8 mouse cellular contexts compared by ENCODE assay signal in the genomic region with DNA sequence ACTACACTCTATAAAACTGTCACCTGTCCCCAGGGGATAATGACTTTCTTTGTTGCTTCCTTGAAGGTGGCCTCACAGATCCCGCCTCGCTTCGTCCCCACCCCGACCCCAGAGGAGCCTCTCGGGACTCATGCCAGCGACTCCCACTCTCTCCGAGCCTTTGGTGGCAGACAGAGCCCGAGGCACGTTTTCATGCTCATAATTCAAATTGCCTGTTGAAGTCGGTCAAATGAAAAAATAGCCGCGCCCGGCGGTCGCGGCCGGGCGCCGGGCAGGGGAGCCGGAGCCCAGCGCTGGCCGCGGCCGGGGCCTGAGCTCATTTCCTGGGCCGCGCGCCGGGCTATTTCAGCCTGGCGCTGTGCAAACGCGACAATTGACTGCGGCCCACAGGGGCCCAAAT. TPM values are rescaled to one million over a fixed set of nuclear protein-coding genes. Genes with fewer than 3 reads are reported as not detected.
DNase-seq lines count a peak whose midpoint lies in the region; ATAC-seq and TF ChIP-seq lines count a peak whose summit lies in the region.

No protein-coding gene starts in this region.

- intact Hi-C loops in heart, postnatal 14 days (cut with DNase I): no loop called here

- no peaks in the 10 kb centered on the region; the same call in 1 of the 2 replicates for H3K4me1 ChIP-seq in erythroblast, embryonic 14.5 days (ENCODE audit: control insufficient read depth)
- no peaks in the 10 kb centered on the region for H3K4me1 ChIP-seq in cortical plate, adult 2 months (ENCODE audit: control insufficient read depth, insufficient read depth, low read length)
- H3K4me1 ChIP-seq in liver, embryonic 11.5 days (replicated peaks; ENCODE audit: control insufficient read depth, insufficient read depth, low read length): peaks cover 4% of the 10 kb centered on the region
- H3K4me1 ChIP-seq in olfactory bulb, adult 2 months (ENCODE audit: control insufficient read depth, insufficient read depth, low read length): peaks cover 7% of the 10 kb centered on the region

- H3K4me3 ChIP-seq in erythroblast, embryonic 14.5 days (replicated peaks): peak overlapping the region; percentile 30
- H3K4me3 ChIP-seq in cortical plate, adult 2 months (ENCODE audit: insufficient read depth, low read length): peak overlapping the region; percentile 33; the same call in 1 of the 2 replicates
- H3K4me3 ChIP-seq in liver, embryonic 11.5 days (ENCODE audit: low read depth, low read length): peak overlapping the region; percentile 44
- peak overlapping the region; percentile 29 for H3K4me3 ChIP-seq in olfactory bulb, adult 2 months (ENCODE audit: insufficient read depth, low read depth, low read length)

- peak; percentile 61 to 68 for DNase-seq in heart, postnatal 14 days
- peak; percentile 52 for DNase-seq in liver, embryonic 11.5 days (ENCODE audit: low spot score)
- DNase-seq in right cerebral cortex, postnatal 10 days (ENCODE audit: low spot score in 2 of 2): no peak
- DNase-seq in layer of hippocampus, adult 9-11 months: no peak

- TF ChIP-seq CTCF in cortical plate, adult 2 months (IDR thresholded peaks at IDR 0.05; ENCODE audit: extremely low read depth, insufficient read depth, low read length): no peak
- TF ChIP-seq CTCF in olfactory bulb, adult 2 months (IDR thresholded peaks at IDR 0.05; ENCODE audit: insufficient read depth, low read depth, low read length): no peak

- no peaks in the 10 kb centered on the region for H3K36me3 ChIP-seq in erythroblast, embryonic 14.5 days (ENCODE audit: control insufficient read depth)
- H3K36me3 ChIP-seq in liver, embryonic 11.5 days (ENCODE audit: control insufficient read depth, insufficient read depth, low read length): no peaks in the 10 kb centered on the region

- under 1% methylated on average over 32 of the region's 32 CpGs for WGBS in liver, embryonic 11.5 days
- 3% methylated on average over 32 of the region's 32 CpGs for WGBS in olfactory bulb, adult 2 months

- no peak for ATAC-seq in erythroblast, adult 5-6 weeks (replicated peaks; ENCODE audit: low FRiP score, poor library complexity, severe bottlenecking)
- ATAC-seq in liver, embryonic 11.5 days (replicated peaks; ENCODE audit: low FRiP score): no peak

- H3K9ac ChIP-seq in liver, embryonic 11.5 days (ENCODE audit: low read depth, low read length): peak overlapping the region; percentile 61

- H3K9me3 ChIP-seq in erythroblast, embryonic 14.5 days (ENCODE audit: control insufficient read depth, low read length): no peaks in the 10 kb centered on the region
- H3K9me3 ChIP-seq in liver, embryonic 11.5 days (ENCODE audit: control insufficient read depth, low read length): no peaks in the 10 kb centered on the region

- no peak overlapping the region for H3K27ac ChIP-seq in cortical plate, adult 2 months (ENCODE audit: insufficient read depth, low read length)
- H3K27ac ChIP-seq in liver, embryonic 11.5 days (ENCODE audit: low read depth, low read length): no peak overlapping the region
- H3K27ac ChIP-seq in olfactory bulb, adult 2 months (ENCODE audit: insufficient read depth, low read depth, low read length): no peak overlapping the region

- TF ChIP-seq POLR2A in cortical plate, adult 2 months (IDR thresholded peaks at IDR 0.05; ENCODE audit: extremely low read depth, insufficient read depth, low read length): no peak
- no peak for TF ChIP-seq POLR2A in olfactory bulb, adult 2 months (IDR thresholded peaks at IDR 0.05; ENCODE audit: insufficient read depth, low read depth, low read length)

- H3K27me3 ChIP-seq in erythroblast, embryonic 14.5 days (ENCODE audit: control insufficient read depth): peaks cover 39% of the 10 kb centered on the region
- peaks cover 21% of the 10 kb centered on the region for H3K27me3 ChIP-seq in liver, embryonic 11.5 days (replicated peaks; ENCODE audit: control insufficient read depth, insufficient read depth, low read length)

- peak overlapping the region; percentile 80 for H3K4me2 ChIP-seq in liver, embryonic 11.5 days

RNA-seq across cellular contexts. Expression of a gene that starts 29.7 kb away (rescaled TPM):
- polyA plus RNA-seq in erythroblast, embryonic 14.5 days (2012): 0.02 TPM in 1 of 2 replicates, not detected in the other
- not detected in 2 replicates for total RNA-seq in erythroblast, adult 5-6 weeks (2015; ENCODE audit: low replicate concordance)
- total RNA-seq in erythroblast, adult 5-6 weeks (2017; ENCODE audit: low replicate concordance): not detected in 2 replicates
- polyA plus RNA-seq in cortical plate, adult 2 months (2012; rRNA removed): 0.09 and 0.10 TPM in 2 replicates
- 1 to 10 TPM in 1 of 2 experiments, under 1 TPM in 1; 0.68 to 1.3 TPM for total RNA-seq in heart, postnatal 14 days (2021)
- polyA plus RNA-seq in liver, embryonic 11.5 days (2014; fragmentation: Nextera tagmentation; extraction: Ambion mirVana): not detected in 2 replicates
- not detected in 2 replicates for polyA plus RNA-seq in olfactory bulb, adult 2 months (2012; ENCODE audit: insufficient read depth, insufficient read length, low replicate concordance, missing spikeins)

RNA-seq across cellular contexts. Expression of a gene that starts 42.9 kb away (rescaled TPM):
- not detected in 2 replicates for polyA plus RNA-seq in erythroblast, embryonic 14.5 days (2012)
- not detected in 2 replicates for total RNA-seq in erythroblast, adult 5-6 weeks (2015; ENCODE audit: low replicate concordance)
- not detected in 2 replicates for total RNA-seq in erythroblast, adult 5-6 weeks (2017; ENCODE audit: low replicate concordance)
- 0.29 and 0.51 TPM in 2 replicates for polyA plus RNA-seq in cortical plate, adult 2 months (2012; rRNA removed)
- 10 to 100 TPM; 13.4 to 18.0 TPM for total RNA-seq in heart, postnatal 14 days (2021)
- 2.8 and 3.6 TPM in 2 replicates for polyA plus RNA-seq in liver, embryonic 11.5 days (2014; fragmentation: Nextera tagmentation; extraction: Ambion mirVana)
- polyA plus RNA-seq in olfactory bulb, adult 2 months (2012; ENCODE audit: insufficient read depth, insufficient read length, low replicate concordance, missing spikeins): not detected in 2 replicates

RNA-seq across cellular contexts. Expression of a gene that starts 47.0 kb away (rescaled TPM):
- polyA plus RNA-seq in erythroblast, embryonic 14.5 days (2012): not detected in 2 replicates
- not detected in 2 replicates for total RNA-seq in erythroblast, adult 5-6 weeks (2015; ENCODE audit: low replicate concordance)
- total RNA-seq in erythroblast, adult 5-6 weeks (2017; ENCODE audit: low replicate concordance): not detected in 2 replicates
- not detected in 2 replicates for polyA plus RNA-seq in cortical plate, adult 2 months (2012; rRNA removed)
- total RNA-seq in heart, postnatal 14 days (2021): not detected
- not detected in 2 replicates for polyA plus RNA-seq in liver, embryonic 11.5 days (2014; fragmentation: Nextera tagmentation; extraction: Ambion mirVana)
- not detected in 2 replicates for polyA plus RNA-seq in olfactory bulb, adult 2 months (2012; ENCODE audit: insufficient read depth, insufficient read length, low replicate concordance, missing spikeins)

RNA-seq across cellular contexts. Expression of a gene that starts 49.7 kb away (rescaled TPM):
- 0.02 and 0.03 TPM in 2 replicates for polyA plus RNA-seq in erythroblast, embryonic 14.5 days (2012)
- total RNA-seq in erythroblast, adult 5-6 weeks (2015; ENCODE audit: low replicate concordance): 1.9 and 5.0 TPM in 2 replicates
- 1.5 and 3.1 TPM in 2 replicates for total RNA-seq in erythroblast, adult 5-6 weeks (2017; ENCODE audit: low replicate concordance)
- polyA plus RNA-seq in cortical plate, adult 2 months (2012; rRNA removed): 162 and 171 TPM in 2 replicates
- 100 to 1,000 TPM; 130 to 137 TPM for total RNA-seq in heart, postnatal 14 days (2021)
- polyA plus RNA-seq in liver, embryonic 11.5 days (2014; fragmentation: Nextera tagmentation; extraction: Ambion mirVana): 20.5 and 21.2 TPM in 2 replicates
- not detected in 2 replicates for polyA plus RNA-seq in olfactory bulb, adult 2 months (2012; ENCODE audit: insufficient read depth, insufficient read length, low replicate concordance, missing spikeins)

Comparison
In these comparisons a context has a peak if more than half of its experiments do, and no peak if none do; other contexts are left out.
1. DNase-seq: peak in heart, postnatal 14 days (2 of 2) and liver, embryonic 11.5 days (single experiment); none in right cerebral cortex, postnatal 10 days (0 of 2) and layer of hippocampus, adult 9-11 months (single experiment).
2. Peak in every context shown above with its lines, with median percentiles within 50 percentile points of each other: H3K4me3 ChIP-seq.